Mouse (Mus musculus) ovary, postnatal 36 days (tissue): ENCODE data around the gene Surf4.
"Not testable (repeated sequence)": the region's sequence is repeated elsewhere in the genome, so short reads cannot be mapped to it uniquely, and the experiment has no call there.

Experiments
- DNase-seq: peaks from one replicate; pipeline ENCODE4 v3.0.0; 2022; ENCODE audit warnings: low spot score, mixed read lengths

Surf4 gene

GRCm38 (mm10) chr2:26902467-26903220, 31.1 kb downstream of the Surf4 start, which contains the start of gene Surf6:
Gene Surf6 (minus strand): TSS chr2:26902879.
- peak; percentile 93 for DNase-seq

DNA sequence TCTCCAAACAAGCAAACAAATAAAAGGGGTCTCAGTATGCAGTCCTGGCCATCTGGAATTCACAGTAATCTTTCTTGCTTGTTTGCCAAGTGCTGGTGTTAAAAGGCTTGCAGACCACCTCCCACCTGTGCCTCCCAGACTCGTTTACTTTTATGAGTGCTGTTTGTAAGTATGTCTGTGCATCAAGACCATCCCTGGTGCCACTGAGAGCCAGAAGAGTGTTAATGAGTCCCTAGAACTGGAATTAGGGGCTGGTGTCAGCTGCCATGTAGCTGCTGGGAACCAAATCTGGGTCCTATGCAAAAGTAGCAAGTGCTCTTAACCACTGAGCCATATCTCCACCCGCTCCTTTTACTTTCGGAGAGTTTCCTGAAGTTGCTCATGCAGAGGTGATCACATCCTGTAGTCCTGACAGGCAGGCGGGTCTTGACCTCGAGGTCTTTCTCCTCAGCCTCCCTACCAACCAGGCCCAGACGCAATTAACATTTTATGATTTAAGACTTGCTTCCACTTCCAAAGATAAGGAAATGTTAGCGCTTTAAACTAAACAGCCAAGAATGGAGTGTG, 31.8 kb downstream of the Surf4 start:
- DNase-seq: peak; percentile 1

GRCm38 (mm10) chr2:26900731-26901130, 33.0 kb downstream of the Surf4 start:
- DNase-seq: no peak

DNA sequence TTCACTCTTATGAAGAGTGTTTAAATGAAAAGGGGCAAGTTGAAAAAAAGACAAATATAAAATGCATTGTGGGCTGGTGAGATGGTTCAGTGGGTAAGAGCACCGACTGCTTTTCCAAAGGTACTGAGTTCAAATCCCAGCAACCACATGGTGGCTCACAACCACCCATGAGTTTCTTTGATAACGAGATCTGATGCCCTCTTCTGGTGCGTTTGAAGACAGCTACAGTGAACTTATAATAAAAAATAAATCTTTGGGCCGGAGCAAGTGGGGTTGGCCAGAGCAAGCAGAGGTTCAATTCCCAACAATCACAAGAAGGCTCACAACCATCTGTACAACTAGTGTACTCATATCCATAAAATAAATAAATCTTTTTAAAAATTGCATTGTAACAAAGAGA, 37.8 kb downstream of the Surf4 start:
- no peak for DNase-seq

GRCm38 (mm10) chr2:26886170-26886569, 47.6 kb downstream of the Surf4 start:
- not testable (repeated sequence) for DNase-seq

DNA sequence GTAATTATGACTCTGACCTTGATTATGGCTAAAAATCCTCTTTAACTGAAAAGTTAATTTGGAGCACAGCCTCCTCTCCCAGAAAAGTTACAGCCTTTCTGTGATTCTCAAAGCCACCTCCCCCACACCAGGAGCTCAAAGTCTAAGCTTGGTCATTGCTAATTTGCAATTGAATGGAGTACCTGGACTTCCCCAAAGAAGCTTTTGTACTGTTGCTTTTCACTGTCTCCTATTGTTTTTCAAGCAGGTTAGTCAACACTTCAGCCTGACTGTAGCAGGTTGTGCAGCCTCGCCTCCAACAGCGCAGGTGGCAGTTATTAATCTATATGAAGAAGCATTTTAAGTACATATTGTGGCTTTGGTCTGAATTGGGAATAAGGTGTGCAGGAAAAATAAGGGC, 48.2 kb downstream of the Surf4 start:
- not testable (repeated sequence) for DNase-seq

DNA sequence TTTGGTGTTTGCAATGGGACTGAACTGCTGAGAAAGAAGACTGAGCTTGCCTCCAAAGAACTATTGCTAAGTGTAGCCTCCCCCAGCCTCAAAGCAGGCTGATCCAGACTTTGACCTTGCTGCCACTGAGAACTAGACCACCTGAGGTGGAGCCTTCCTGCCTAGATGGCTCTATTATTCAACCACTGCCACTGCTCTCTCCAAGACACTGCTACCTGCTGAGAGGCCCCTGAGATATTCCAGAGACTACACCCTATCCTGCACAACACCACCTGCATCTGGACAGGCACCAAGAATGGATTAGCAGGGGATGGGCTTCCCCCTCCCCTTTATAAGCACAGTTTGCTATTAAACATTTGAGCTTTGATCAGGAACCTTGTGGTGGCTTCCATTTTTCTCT, 55.2 kb downstream of the Surf4 start:
- DNase-seq: no peak

GRCm38 (mm10) chr2:26870666-26871065, 63.1 kb downstream of the Surf4 start:
- no peak for DNase-seq
